Mouse (Mus musculus): ENCODE measurements around the gene Efl1. TPM values are rescaled to one million over a fixed set of nuclear protein-coding genes. Genes with fewer than 3 reads are reported as not detected.

Gene Efl1
- polyA plus RNA-seq, 1 experiment from 2014 or later, result 22.8 TPM

Other genes starting within 250 kb of the Efl1 start
- 3.0 and 4.1 TPM in 2 replicates for gene Saxo2, start 86 bp upstream of the Efl1 start, polyA plus RNA-seq (2015; fragmentation: Nextera tagmentation; extraction: Ambion mirVana)
- gene Mex3b, start 218.7 kb downstream of the Efl1 start, polyA plus RNA-seq (2015; fragmentation: Nextera tagmentation; extraction: Ambion mirVana), result 4.8 and 6.6 TPM in 2 replicates